Mouse (Mus musculus) olfactory bulb, adult 2 months (tissue): Measurements from ENCODE around the gene Clcn3.

Experiments used
- CTCF ChIP-seq: fragments of 200-500 bp; IDR thresholded peaks from 2 replicates; pipeline ENCODE4 v1.5.1; 2012; ENCODE audit warnings: low read depth, mild to moderate bottlenecking, low read length, moderate library complexity; ENCODE audit not compliant: insufficient read depth
- POLR2A ChIP-seq: fragments of 200-500 bp; IDR thresholded peaks from 2 replicates; pipeline ENCODE4 v1.6.1; 2012; ENCODE audit warnings: mild to moderate bottlenecking, low read depth, low read length, moderate library complexity; ENCODE audit not compliant: insufficient read depth

DNA sequence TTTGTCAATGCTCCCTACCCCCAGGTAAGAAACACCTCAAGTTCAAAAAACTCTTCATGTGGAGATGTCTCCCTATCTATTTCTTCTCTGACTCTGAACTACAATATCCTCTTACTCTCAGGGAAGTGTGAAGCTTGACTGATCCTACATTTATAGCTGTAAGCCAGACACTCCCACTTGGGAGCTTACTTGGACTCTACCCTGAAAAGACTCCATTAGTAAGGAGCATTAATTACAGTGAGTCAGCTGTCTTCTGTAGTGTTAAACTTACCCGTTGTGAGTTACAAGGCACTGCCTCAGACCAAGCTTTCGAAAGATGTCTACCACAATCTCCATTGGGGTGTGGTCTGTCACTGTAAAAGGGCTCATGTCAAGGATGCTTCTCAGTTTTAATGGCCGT is 64.0 kb downstream of the Clcn3 start:
- no peak for TF ChIP-seq POLR2A
- no peak for TF ChIP-seq CTCF
